Mouse (Mus musculus) limb, embryonic 11.5 days (tissue): Measurements from ENCODE around the gene Klhl32. TPM values are rescaled to one million over a fixed set of nuclear protein-coding genes. Genes with fewer than 3 reads are reported as not detected.

Experiments
- ATAC-seq: fragments of 200-750 bp; cut with Nextera tagmentation; 2 replicates; pipeline ENCODE4 v1.8.0; 2017; ENCODE audit warnings: low read depth; ENCODE audit not compliant: insufficient number of reproducible peaks, low FRiP score, low TSS enrichment
- DNase-seq: peaks from one replicate; pipeline ENCODE4 v3.0.0-alpha.2; 2015; ENCODE audit warnings: low spot score
- H3K27ac ChIP-seq: fragments of 300-500 bp; sonication (generic); replicated peaks from 2 replicates; pipeline ENCODE4 v1.5.1; 2014; ENCODE audit warnings: low read depth, mild to moderate bottlenecking, low read length
- H3K27me3 ChIP-seq: fragments of 300-500 bp; sonication (generic); 2 replicates; pipeline ENCODE4 v1.6.1; 2014; ENCODE audit warnings: mild to moderate bottlenecking, low read length, mixed read lengths; ENCODE audit not compliant: control insufficient read depth, insufficient read depth
- H3K36me3 ChIP-seq: fragments of 300-500 bp; sonication (generic); 2 replicates; pipeline ENCODE4 v1.6.1; 2014; ENCODE audit warnings: mild to moderate bottlenecking, low read length, moderate library complexity, mixed read lengths; ENCODE audit not compliant: control insufficient read depth, insufficient read depth
- H3K4me1 ChIP-seq: fragments of 300-500 bp; sonication (generic); 2 replicates; pipeline ENCODE4 v1.6.1; 2014; ENCODE audit warnings: low read length, mixed read lengths; ENCODE audit not compliant: control insufficient read depth, insufficient read depth
- H3K4me2 ChIP-seq: fragments of 300-500 bp; sonication (generic); 2 replicates; pipeline ENCODE4 v1.6.1; 2014; ENCODE audit warnings: low read depth, mild to moderate bottlenecking, moderate library complexity; ENCODE audit not compliant: severe bottlenecking
- H3K4me3 ChIP-seq: fragments of 300-500 bp; sonication (generic); 2 replicates; pipeline ENCODE4 v1.5.1; 2014; ENCODE audit warnings: low read depth, low read length
- H3K9ac ChIP-seq: fragments of 300-500 bp; sonication (generic); 2 replicates; pipeline ENCODE4 v1.6.1; 2014; ENCODE audit warnings: mild to moderate bottlenecking, low read length
- H3K9me3 ChIP-seq: fragments of 300-500 bp; sonication (generic); 2 replicates; pipeline ENCODE4 v1.6.1; 2016; ENCODE audit warnings: low read length; ENCODE audit not compliant: control insufficient read depth
- WGBS: fragments of 180-500 bp; shearing (Covaris S2); extraction: QIAGEN DNeasy Blood & Tissue Kit; methylation state at CpG from one replicate; pipeline ENCODE4 v1.1.7; 2014; 5-methylcytosine and 5-hydroxymethylcytosine counted together
- polyA plus RNA-seq: library from polyadenylated mRNA; unstranded; fragments of >200 nt; fragmentation: Nextera tagmentation; extraction: Ambion mirVana; gene quantifications from 2 replicates; pipeline ENCODE4 v1.2.1, GENCODE M21; 2014

Gene Klhl32
- polyA plus RNA-seq, 1 experiment from 2014 or later = 4.9 TPM

DNA sequence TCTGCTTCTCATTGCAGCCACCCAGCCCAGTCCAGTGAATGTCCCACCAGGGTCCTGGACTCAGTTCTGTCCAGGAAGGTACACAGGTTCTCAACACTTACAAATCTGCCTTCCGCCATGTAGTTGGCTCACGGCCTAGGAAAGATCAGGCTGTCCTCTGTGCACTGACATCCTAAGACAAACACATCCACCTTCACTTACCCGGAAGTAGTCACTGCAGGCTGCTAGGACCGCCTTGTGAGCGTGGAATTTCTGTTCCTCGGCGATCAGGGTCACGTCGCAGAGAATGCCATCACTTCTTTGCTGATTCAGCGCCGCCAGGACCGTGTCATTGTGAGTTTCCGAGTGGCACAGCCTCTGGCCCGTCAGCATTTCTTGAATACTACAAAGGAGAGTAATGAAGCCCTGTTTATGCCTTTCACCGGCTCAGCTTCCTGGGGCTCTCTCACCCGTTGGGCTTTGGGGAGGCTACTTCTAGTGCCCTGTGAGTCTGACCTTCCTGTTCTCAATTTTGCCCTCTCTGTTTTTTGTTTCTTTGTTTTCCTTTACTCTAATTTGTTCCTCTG is 58.4 kb downstream of the Klhl32 start:
- no peak overlapping the region for H3K4me3 ChIP-seq
- DNase-seq (no peak), ATAC-seq (no peak)
- H3K4me1 ChIP-seq = no peaks in the 10 kb centered on the region
- no peak overlapping the region for H3K27ac ChIP-seq
- no peak overlapping the region for H3K9ac ChIP-seq
- 52% methylated on average over 16 of the region's 16 CpGs for WGBS
- H3K4me2 ChIP-seq = no peak overlapping the region
- no peaks in the 10 kb centered on the region for H3K36me3 ChIP-seq
- no peaks in the 10 kb centered on the region for H3K9me3 ChIP-seq
- no peaks in the 10 kb centered on the region for H3K27me3 ChIP-seq

DNA sequence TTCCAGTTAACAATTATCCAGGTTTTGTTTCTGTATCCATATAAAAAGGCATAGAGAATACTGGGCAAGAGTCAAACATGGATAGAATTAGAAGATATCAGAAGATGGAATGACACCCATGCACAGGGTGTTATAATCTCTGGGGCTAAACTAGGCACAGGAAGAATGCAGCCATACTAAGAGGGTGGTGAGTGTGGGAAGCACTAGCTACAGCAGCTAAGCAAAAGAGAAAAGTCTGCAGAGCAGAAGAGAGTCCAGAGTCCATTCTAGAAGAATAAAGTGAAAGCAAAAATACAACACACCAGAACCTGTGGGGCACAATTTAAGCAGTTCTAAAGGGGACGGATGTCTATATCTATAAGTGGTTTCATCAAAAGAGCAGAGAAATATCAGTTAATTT is 61.6 kb downstream of the Klhl32 start:
- Histone ChIP-seq H3K4me2 (no peak overlapping the region), H3K27ac (no peak overlapping the region), H3K4me1 (no peaks in the 10 kb centered on the region), H3K9me3 (no peaks in the 10 kb centered on the region), H3K9ac (no peak overlapping the region), H3K27me3 (no peaks in the 10 kb centered on the region), H3K36me3 (no peaks in the 10 kb centered on the region), H3K4me3 (no peak overlapping the region)
- 94% methylated on average over 1 of the region's 1 CpGs for WGBS
- ATAC-seq (no peak), DNase-seq (no peak)

DNA sequence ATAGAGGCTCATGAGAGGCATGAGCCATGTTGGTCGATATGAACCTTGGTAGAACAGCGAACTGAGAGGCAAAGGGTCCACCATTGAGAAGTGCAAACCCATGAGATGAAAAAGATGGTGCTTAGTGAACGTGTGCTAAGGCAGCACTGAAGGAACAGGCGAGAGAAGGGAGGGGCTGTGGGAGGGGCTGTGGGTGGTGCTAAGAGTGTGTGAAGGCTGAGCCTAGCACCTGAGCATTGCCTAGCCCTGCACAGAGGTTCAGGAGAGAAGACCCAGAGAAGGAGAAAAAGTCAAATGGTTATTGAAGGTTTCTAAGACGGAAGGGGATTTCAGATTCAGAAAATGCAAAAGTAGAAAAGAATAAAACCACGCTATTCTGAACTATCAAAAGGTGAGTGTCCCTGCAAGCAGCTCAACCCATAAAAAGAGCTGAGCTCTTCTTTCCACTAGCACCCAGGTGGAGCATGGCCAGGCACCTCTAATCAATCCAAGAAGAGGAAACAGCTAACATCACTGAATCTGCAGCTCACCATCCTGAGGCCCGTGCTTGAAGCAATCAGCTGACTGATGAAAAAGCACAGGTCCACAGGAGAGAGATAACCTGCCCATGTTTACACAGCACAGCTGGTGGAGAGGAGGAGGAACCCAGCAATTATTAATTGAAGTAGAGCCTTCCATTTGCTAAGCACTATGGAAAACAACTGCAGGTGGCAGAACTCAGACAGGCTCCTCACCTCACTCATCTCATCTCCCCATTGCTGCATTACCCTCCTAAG is 65.0 kb downstream of the Klhl32 start:
- DNase-seq = no peak
- Histone ChIP-seq H3K9me3 (no peaks in the 10 kb centered on the region), H3K4me1 (no peaks in the 10 kb centered on the region), H3K27ac (no peak overlapping the region), H3K9ac (no peak overlapping the region), H3K4me3 (no peak overlapping the region), H3K27me3 (no peaks in the 10 kb centered on the region), H3K36me3 (no peaks in the 10 kb centered on the region), H3K4me2 (no peak overlapping the region)
- no peak for ATAC-seq
- 60% methylated on average over 7 of the region's 7 CpGs for WGBS

DNA sequence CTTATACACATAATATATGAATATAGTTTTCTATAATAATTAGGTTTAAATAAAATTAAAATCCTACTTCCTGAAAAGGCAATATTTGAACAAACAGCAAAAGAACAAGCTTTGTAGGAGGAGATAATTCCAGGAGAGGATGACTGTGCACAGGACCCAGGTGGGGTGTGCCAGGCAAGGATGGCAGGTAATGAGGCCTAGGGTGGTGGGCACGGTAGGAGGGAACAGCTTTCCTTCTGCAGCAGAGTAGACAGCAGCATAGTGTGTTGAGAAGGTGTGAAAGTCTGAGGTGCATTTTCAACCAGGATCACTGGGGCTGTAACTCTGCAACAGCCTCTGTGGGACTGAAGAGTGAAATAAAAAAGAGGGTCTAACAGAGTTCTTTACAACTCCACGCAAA is 85.0 kb downstream of the Klhl32 start:
- no peak for ATAC-seq

DNA sequence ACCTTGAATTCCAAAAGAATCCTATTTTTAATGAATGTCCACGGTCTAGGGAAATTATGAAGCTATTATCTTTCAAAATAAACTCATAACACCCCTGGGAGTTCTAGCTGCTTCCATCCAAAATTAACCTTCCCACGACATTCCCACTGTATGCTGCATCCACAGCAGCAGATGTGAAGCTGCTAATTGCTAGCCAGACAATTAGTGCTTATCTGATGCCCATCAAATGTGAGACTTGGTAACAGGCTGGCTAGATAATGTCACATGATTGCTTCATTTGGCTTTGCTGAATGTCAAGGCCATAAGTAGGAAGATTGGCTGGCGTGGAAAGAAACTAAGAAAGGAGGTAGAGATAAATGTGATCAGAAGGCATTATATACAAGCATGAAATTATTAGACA is 85.5 kb downstream of the Klhl32 start:
- no peaks in the 10 kb centered on the region for H3K4me1 ChIP-seq
- H3K9ac ChIP-seq = no peak overlapping the region
- WGBS = 72% methylated on average over 3 of the region's 3 CpGs
- H3K36me3 ChIP-seq = no peaks in the 10 kb centered on the region
- no peak for DNase-seq
- ATAC-seq = no peak
- H3K9me3 ChIP-seq = no peaks in the 10 kb centered on the region
- no peak overlapping the region for H3K4me2 ChIP-seq
- no peak overlapping the region for H3K27ac ChIP-seq
- H3K27me3 ChIP-seq = no peaks in the 10 kb centered on the region
- H3K4me3 ChIP-seq = no peak overlapping the region

More for the DNA sequence above, 85.0 kb downstream of the Klhl32 start:
- Histone ChIP-seq H3K4me1 (no peaks in the 10 kb centered on the region), H3K36me3 (no peaks in the 10 kb centered on the region), H3K27ac (no peak overlapping the region), H3K9ac (no peak overlapping the region), H3K4me2 (no peak overlapping the region), H3K4me3 (no peak overlapping the region), H3K27me3 (no peaks in the 10 kb centered on the region), H3K9me3 (no peaks in the 10 kb centered on the region)
- no peak for DNase-seq
- WGBS = 74% methylated on average over 2 of the region's 2 CpGs

DNA sequence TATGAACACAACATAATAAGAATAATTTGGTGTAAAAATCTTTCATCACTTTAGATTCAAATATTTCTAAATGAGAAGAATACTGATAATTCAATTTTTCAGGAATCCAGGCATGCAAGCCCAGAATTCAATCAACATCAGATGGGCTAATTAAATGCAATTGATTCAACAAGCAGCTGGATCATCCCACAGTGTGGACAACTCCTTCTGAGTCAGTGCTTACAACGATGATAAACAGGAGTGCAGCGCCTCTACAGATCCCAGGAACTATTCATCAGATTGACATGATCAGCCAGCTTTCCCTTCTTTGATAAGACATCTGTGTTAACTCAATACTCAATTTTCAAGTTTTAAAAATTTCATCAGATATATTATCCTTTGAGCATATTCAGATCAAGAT is 86.4 kb downstream of the Klhl32 start:
- no peaks in the 10 kb centered on the region for H3K4me1 ChIP-seq
- H3K27ac ChIP-seq = no peak overlapping the region
- no peak overlapping the region for H3K9ac ChIP-seq
- 77% methylated on average over 2 of the region's 2 CpGs for WGBS
- no peaks in the 10 kb centered on the region for H3K9me3 ChIP-seq
- no peak for ATAC-seq
- no peak for DNase-seq
- no peak overlapping the region for H3K4me3 ChIP-seq
- no peaks in the 10 kb centered on the region for H3K36me3 ChIP-seq
- no peaks in the 10 kb centered on the region for H3K27me3 ChIP-seq
- H3K4me2 ChIP-seq = no peak overlapping the region

DNA sequence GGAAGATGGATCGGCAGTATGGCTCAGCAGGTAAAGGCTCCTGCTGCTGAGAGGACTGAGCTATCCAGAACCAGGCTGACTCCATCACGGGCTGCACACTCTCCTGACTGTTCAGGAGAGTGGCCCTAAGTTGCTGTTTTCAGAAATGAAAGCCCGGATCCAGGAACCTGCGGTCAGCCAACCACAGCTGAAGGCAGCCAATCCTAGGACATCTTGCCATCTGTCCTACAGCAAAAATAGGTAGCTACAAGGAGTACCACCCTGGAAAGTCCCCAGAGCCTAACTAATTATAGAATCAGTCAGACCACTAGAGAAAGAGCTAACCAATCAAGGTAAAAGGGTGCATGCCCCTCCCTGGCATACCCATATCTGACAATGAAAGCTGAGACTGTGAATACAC is 87.5 kb downstream of the Klhl32 start:
- Histone ChIP-seq H3K27ac (no peak overlapping the region), H3K36me3 (no peaks in the 10 kb centered on the region), H3K9ac (no peak overlapping the region), H3K27me3 (no peaks in the 10 kb centered on the region), H3K4me1 (no peaks in the 10 kb centered on the region), H3K4me2 (no peak overlapping the region), H3K9me3 (no peaks in the 10 kb centered on the region), H3K4me3 (no peak overlapping the region)
- DNase-seq (no peak), ATAC-seq (no peak)
- 83% methylated on average over 4 of the region's 4 CpGs for WGBS

DNA sequence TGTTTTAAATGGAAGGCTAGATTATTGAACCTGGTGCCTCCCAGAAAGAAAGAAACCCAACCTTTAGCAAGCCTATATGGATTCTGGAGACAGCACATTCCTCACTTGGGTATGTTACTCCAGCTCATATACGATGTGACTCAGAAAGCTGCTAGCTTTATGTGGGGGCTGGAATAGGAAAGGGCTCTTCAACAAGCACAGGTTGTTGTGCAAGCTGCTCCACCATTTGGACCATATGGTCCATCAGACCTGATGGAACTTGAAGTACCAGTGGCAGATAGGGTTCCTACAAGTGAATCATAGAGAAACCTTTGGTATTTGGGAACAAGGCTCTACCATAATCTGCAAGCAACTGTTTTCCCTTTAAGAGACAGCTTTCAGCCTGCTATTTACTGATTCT is 92.0 kb downstream of the Klhl32 start:
- no peaks in the 10 kb centered on the region for H3K9me3 ChIP-seq
- H3K27ac ChIP-seq = no peak overlapping the region
- H3K4me3 ChIP-seq = no peak overlapping the region
- H3K9ac ChIP-seq = no peak overlapping the region
- ATAC-seq (no peak), DNase-seq (no peak)
- no peaks in the 10 kb centered on the region for H3K4me1 ChIP-seq
- no peaks in the 10 kb centered on the region for H3K36me3 ChIP-seq
- WGBS = 97% methylated on average over 1 of the region's 1 CpGs
- H3K27me3 ChIP-seq = no peaks in the 10 kb centered on the region
- no peak overlapping the region for H3K4me2 ChIP-seq
